Mouse (Mus musculus) hindbrain, embryonic 13.5 days (tissue): ENCODE measurements around the gene Prkag2. TPM values are rescaled to one million over a fixed set of nuclear protein-coding genes. Genes with fewer than 3 reads are reported as not detected.

ENCODE experiments used
- ATAC-seq: fragments of 200-750 bp; cut with Nextera tagmentation; 2 replicates; pipeline ENCODE4 v1.8.0; 2017; ENCODE audit warnings: moderate TSS enrichment; ENCODE audit not compliant: low FRiP score
- H3K27ac ChIP-seq: fragments of 300-500 bp; sonication (generic); 2 replicates; pipeline ENCODE4 v1.5.1; 2015; ENCODE audit warnings: inconsistent platforms, mild to moderate bottlenecking, moderate library complexity
- H3K27me3 ChIP-seq: fragments of 300-500 bp; sonication (generic); 2 replicates; pipeline ENCODE4 v1.6.1; 2015; ENCODE audit warnings: mild to moderate bottlenecking, inconsistent platforms
- H3K36me3 ChIP-seq: fragments of 300-500 bp; sonication (generic); 2 replicates; pipeline ENCODE4 v1.6.1; 2015; ENCODE audit warnings: mild to moderate bottlenecking, inconsistent platforms
- H3K4me1 ChIP-seq: fragments of 300-500 bp; sonication (generic); replicated peaks from 2 replicates; pipeline ENCODE4 v1.6.1; 2015; ENCODE audit warnings: inconsistent platforms
- H3K4me2 ChIP-seq: fragments of 300-500 bp; sonication (generic); 2 replicates; pipeline ENCODE4 v1.6.1; 2015; ENCODE audit warnings: inconsistent platforms, mild to moderate bottlenecking, moderate library complexity
- H3K4me3 ChIP-seq: fragments of 300-500 bp; sonication (generic); 2 replicates; pipeline ENCODE4 v1.5.1; 2015; ENCODE audit warnings: mild to moderate bottlenecking, inconsistent platforms
- H3K9ac ChIP-seq: fragments of 300-500 bp; sonication (generic); 2 replicates; pipeline ENCODE4 v1.6.1; 2015; ENCODE audit warnings: mild to moderate bottlenecking, inconsistent platforms
- H3K9me3 ChIP-seq: fragments of 300-500 bp; sonication (generic); 2 replicates; pipeline ENCODE4 v1.6.1; 2016; ENCODE audit warnings: inconsistent platforms
- WGBS: fragments of 180-500 bp; shearing (Covaris S2); methylation state at CpG from one replicate; pipeline ENCODE4 v1.1.7; 2015; 5-methylcytosine and 5-hydroxymethylcytosine counted together
- polyA plus RNA-seq: library from polyadenylated mRNA; unstranded; fragments of >200 nt; fragmentation: Nextera tagmentation; extraction: Ambion mirVana; gene quantifications from 2 replicates; pipeline ENCODE4 v1.2.1, GENCODE M21; 2015

Gene Prkag2
- polyA plus RNA-seq, 1 experiment from 2014 or later = 82.3 TPM

GRCm38 (mm10) chr5:24985434-24986176 is 114.8 kb downstream of the Prkag2 start:
- Histone ChIP-seq H3K4me3 (peak overlapping the region; percentile 14), H3K9ac (peak overlapping the region; percentile 58), H3K9me3 (no peaks in the 10 kb centered on the region), H3K4me2 (peak overlapping the region; percentile 42), H3K4me1 (peaks cover 27% of the 10 kb centered on the region), H3K27me3 (no peaks in the 10 kb centered on the region), H3K27ac (peak overlapping the region; percentile 93), H3K36me3 (no peaks in the 10 kb centered on the region)
- WGBS = 54% methylated on average over 11 of the region's 11 CpGs
- peak; percentile 78 for ATAC-seq

DNA sequence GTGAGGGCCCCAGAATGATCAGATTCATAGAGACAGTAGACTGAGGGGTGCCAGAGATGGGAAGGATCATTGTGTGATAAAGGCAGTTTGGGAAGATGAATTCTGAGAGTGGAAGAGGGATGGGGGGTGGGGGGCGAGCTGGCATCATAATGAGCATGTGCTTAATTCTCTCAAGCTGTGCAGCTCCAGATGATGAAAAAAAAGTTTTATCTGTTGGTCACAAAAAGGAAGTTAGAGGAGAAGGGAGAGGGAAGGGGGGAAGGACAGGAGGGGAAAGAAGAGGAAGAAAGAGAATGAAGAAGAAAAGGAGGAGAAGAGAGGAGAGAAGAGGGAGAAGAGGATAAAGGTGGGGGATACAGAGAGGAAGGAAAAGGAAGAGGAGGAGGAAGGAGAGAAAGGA is 116.3 kb downstream of the Prkag2 start:
- Histone ChIP-seq H3K4me3 (no peak overlapping the region), H3K9me3 (no peaks in the 10 kb centered on the region), H3K4me2 (no peak overlapping the region), H3K4me1 (peaks cover 34% of the 10 kb centered on the region), H3K9ac (no peak overlapping the region), H3K27ac (no peak overlapping the region), H3K36me3 (no peaks in the 10 kb centered on the region), H3K27me3 (no peaks in the 10 kb centered on the region)
- ATAC-seq = no peak
- WGBS = 63% methylated on average over 1 of the region's 1 CpGs

GRCm38 (mm10) chr5:24983539-24983938 is 116.9 kb downstream of the Prkag2 start:
- H3K36me3 ChIP-seq = no peaks in the 10 kb centered on the region
- peaks cover 34% of the 10 kb centered on the region for H3K4me1 ChIP-seq
- no peak overlapping the region for H3K4me3 ChIP-seq
- no peak overlapping the region for H3K27ac ChIP-seq
- H3K9ac ChIP-seq = no peak overlapping the region
- H3K27me3 ChIP-seq = no peaks in the 10 kb centered on the region
- no peaks in the 10 kb centered on the region for H3K9me3 ChIP-seq
- ATAC-seq = no peak
- H3K4me2 ChIP-seq = no peak overlapping the region
- 13% methylated on average over 3 of the region's 3 CpGs for WGBS

DNA sequence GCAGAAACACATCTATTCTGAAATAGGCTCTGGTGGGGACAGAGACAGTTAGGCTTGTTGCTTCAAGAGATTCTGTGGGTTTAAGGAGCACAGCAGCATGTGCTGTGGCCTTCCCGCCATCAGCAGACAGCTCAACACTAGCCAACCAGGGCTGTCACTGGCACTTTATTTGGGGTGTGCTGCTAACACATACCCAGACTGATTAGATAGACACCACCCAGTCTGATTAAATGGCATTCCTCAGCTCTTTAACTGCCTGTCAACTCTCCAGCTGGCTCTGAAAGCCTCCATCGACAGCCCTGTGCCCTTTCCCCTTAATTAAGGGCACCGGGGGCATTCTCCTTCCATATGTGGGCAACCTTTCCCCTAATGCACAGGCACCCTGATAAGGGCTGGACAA is 118.2 kb downstream of the Prkag2 start:
- no peaks in the 10 kb centered on the region for H3K9me3 ChIP-seq
- WGBS = 81% methylated on average over 3 of the region's 3 CpGs
- H3K36me3 ChIP-seq = no peaks in the 10 kb centered on the region
- no peak overlapping the region for H3K27ac ChIP-seq
- ATAC-seq = no peak
- no peak overlapping the region for H3K9ac ChIP-seq
- no peak overlapping the region for H3K4me3 ChIP-seq
- no peak overlapping the region for H3K4me2 ChIP-seq
- H3K27me3 ChIP-seq = no peaks in the 10 kb centered on the region
- peaks cover 34% of the 10 kb centered on the region for H3K4me1 ChIP-seq

DNA sequence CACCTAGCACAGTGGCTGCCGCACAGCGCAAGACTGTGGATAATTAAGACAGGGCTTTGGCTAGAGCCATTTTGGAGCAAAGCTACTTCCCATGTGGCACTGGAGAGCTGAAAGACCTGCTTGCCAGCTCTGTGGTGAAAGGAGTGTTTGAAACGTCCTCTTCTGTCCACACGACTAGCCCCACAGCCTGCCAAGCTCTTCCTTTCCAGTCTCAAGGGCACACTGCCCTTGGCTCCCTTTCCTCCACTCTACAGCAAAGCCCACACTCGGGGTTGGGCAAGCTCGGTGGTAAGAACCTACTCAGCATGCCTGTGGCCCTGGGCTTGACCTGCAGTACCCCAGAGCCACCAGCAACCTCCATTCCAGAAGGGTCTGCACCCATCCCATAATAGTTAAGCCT is 118.7 kb downstream of the Prkag2 start:
- 74% methylated on average over 6 of the region's 6 CpGs for WGBS

DNA sequence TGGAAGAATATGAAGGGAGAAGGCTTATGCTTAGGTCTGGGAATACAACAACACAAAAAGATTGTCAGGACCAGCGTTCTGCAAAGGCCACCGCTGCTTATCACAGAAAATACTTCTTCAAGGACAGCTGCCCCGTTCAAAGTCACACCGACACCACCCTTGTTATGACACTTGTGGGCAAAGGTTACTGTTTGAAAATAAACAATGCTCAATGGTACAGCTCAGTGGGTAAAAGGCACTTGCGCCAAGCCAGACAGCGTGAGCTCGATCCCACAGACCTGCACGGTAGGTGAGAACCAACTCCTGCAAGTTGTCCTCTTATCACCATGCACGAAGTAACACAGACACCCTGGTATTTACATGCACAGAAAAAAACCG is 120.5 kb downstream of the Prkag2 start:
- Histone ChIP-seq H3K27ac (no peak overlapping the region), H3K4me3 (no peak overlapping the region), H3K4me1 (peaks cover 19% of the 10 kb centered on the region), H3K9me3 (no peaks in the 10 kb centered on the region), H3K36me3 (no peaks in the 10 kb centered on the region), H3K9ac (no peak overlapping the region), H3K4me2 (no peak overlapping the region), H3K27me3 (no peaks in the 10 kb centered on the region)
- 82% methylated on average over 10 of the region's 10 CpGs for WGBS
- ATAC-seq = no peak

More for the DNA sequence above, 118.7 kb downstream of the Prkag2 start:
- H3K27ac ChIP-seq = no peak overlapping the region
- H3K27me3 ChIP-seq = no peaks in the 10 kb centered on the region
- ATAC-seq = no peak
- no peaks in the 10 kb centered on the region for H3K36me3 ChIP-seq
- H3K4me1 ChIP-seq = peaks cover 30% of the 10 kb centered on the region
- H3K9me3 ChIP-seq = no peaks in the 10 kb centered on the region
- no peak overlapping the region for H3K9ac ChIP-seq
- H3K4me2 ChIP-seq = no peak overlapping the region
- H3K4me3 ChIP-seq = no peak overlapping the region

- Histone ChIP-seq H3K9ac (no peak overlapping the region), H3K9me3 (no peaks in the 10 kb centered on the region), H3K4me3 (no peak overlapping the region), H3K4me2 (no peak overlapping the region), H3K4me1 (peaks cover 15% of the 10 kb centered on the region), H3K36me3 (no peaks in the 10 kb centered on the region), H3K27me3 (no peaks in the 10 kb centered on the region), H3K27ac (no peak overlapping the region)
- no peak for ATAC-seq
- 49% methylated on average over 4 of the region's 4 CpGs for WGBS
Observed at GRCm38 (mm10) chr5:24979312-24979967, 121.0 kb downstream of the Prkag2 start.

DNA sequence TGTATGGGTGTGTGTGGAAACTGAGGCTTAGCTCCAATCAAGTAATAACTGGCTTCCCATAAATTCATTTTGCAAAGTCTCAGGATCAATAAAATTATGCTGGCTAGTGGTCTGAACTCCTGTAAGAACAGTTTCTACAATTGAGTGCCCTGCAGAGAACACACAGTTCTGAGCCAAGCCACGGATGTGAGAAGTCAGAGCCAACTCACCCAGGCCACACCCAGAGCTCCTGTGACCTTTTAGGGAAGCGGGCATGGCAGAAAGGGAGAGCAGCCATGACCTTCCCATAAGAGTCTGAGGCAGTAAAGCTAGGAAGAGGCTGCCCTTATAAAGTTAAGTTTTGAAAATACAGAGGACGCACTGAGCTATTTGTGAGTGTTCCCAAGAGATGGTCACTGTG is 123.5 kb downstream of the Prkag2 start:
- WGBS = 68% methylated on average over 3 of the region's 3 CpGs
- no peak overlapping the region for H3K27ac ChIP-seq
- peaks cover 17% of the 10 kb centered on the region for H3K4me1 ChIP-seq
- no peaks in the 10 kb centered on the region for H3K27me3 ChIP-seq
- no peaks in the 10 kb centered on the region for H3K36me3 ChIP-seq
- no peak overlapping the region for H3K4me2 ChIP-seq
- H3K4me3 ChIP-seq = no peak overlapping the region
- ATAC-seq = no peak
- H3K9me3 ChIP-seq = no peaks in the 10 kb centered on the region
- H3K9ac ChIP-seq = no peak overlapping the region

GRCm38 (mm10) chr5:24976236-24976635 is 124.2 kb downstream of the Prkag2 start:
- ATAC-seq = no peak
- H3K4me1 ChIP-seq = peaks cover 17% of the 10 kb centered on the region
- no peak overlapping the region for H3K4me3 ChIP-seq
- H3K9me3 ChIP-seq = no peaks in the 10 kb centered on the region
- H3K36me3 ChIP-seq = no peaks in the 10 kb centered on the region
- no peak overlapping the region for H3K27ac ChIP-seq
- H3K27me3 ChIP-seq = no peaks in the 10 kb centered on the region
- H3K4me2 ChIP-seq = no peak overlapping the region
- H3K9ac ChIP-seq = no peak overlapping the region
- WGBS = 51% methylated on average over 12 of the region's 12 CpGs

DNA sequence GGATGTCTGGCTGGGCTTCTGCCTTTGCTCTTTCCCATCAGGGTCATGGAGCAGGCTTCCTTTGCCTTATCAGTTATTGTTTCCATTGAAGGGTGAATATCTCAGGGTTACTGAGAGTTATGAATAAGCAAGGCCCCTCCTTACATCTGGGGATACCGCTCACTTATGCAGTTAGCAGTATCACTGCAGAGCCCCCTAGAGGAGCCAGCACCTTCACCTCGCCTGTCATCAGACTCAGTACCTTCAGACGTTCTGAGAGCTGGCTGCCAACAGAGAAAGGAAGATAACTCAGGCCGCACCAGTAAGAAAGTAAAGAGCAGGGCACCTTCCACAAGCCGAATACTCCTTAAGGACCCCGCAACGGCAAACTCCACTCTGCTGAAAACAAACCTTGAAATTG is 125.3 kb downstream of the Prkag2 start:
- Histone ChIP-seq H3K27me3 (no peaks in the 10 kb centered on the region), H3K4me1 (peaks cover 17% of the 10 kb centered on the region), H3K27ac (no peak overlapping the region), H3K9ac (no peak overlapping the region), H3K9me3 (no peaks in the 10 kb centered on the region), H3K4me3 (no peak overlapping the region), H3K4me2 (no peak overlapping the region), H3K36me3 (no peaks in the 10 kb centered on the region)
- ATAC-seq = no peak
- 77% methylated on average over 7 of the region's 7 CpGs for WGBS

- Histone ChIP-seq H3K27ac (no peak overlapping the region), H3K27me3 (no peaks in the 10 kb centered on the region), H3K9ac (0 out of 2 replicates have a peak overlapping the region, but pooled peaks have one; percentile 19), H3K9me3 (no peaks in the 10 kb centered on the region), H3K4me3 (no peak overlapping the region), H3K4me1 (peaks cover 14% of the 10 kb centered on the region), H3K4me2 (no peak overlapping the region), H3K36me3 (no peaks in the 10 kb centered on the region)
- ATAC-seq = no peak
- 78% methylated on average over 9 of the region's 9 CpGs for WGBS
Observed at GRCm38 (mm10) chr5:24973672-24974225, 126.7 kb downstream of the Prkag2 start.

DNA sequence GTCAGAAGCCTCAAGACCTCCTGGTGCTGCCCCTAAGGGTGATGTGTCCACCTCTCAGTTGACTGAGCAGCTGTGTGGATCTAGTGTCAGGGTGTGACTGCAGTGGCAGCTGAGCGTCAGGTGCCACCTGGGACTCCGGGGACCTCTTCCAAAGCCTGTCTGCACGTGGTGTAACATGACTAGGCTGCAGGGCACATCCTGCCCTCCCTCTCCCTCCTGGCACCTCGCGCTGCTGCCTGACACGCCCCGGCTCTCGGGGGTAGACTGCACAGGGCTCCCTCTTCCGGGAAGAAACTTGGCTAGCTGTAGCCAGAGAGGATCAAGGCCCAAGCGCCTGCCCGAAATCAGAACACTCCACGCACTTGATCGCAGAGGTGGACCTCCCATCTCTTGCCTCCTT is 127.2 kb downstream of the Prkag2 start:
- Histone ChIP-seq H3K4me3 (no peak overlapping the region), H3K36me3 (no peaks in the 10 kb centered on the region), H3K9ac (no peak overlapping the region), H3K27me3 (no peaks in the 10 kb centered on the region), H3K27ac (no peak overlapping the region), H3K4me1 (peaks cover 16% of the 10 kb centered on the region), H3K4me2 (no peak overlapping the region), H3K9me3 (no peaks in the 10 kb centered on the region)
- WGBS = 72% methylated on average over 13 of the region's 13 CpGs
- ATAC-seq = no peak
